Mouse (Mus musculus) MEL (cell line): Measurements from ENCODE around the gene Arrb1. TPM values are rescaled to one million over a fixed set of nuclear protein-coding genes. Genes with fewer than 3 reads are reported as not detected.

Experiments used
- DNase-seq: peaks from one replicate; pipeline ENCODE4 v3.0.0; 2011; ENCODE audit warnings: low read depth, low spot score
- H3K27ac ChIP-seq: 2 replicates; pipeline ENCODE4 v1.5.1; 2012; ENCODE audit warnings: low read depth, mild to moderate bottlenecking, control low read depth, low read length, moderate library complexity; ENCODE audit not compliant: control insufficient read depth
- H3K27me3 ChIP-seq, 2 experiments: fragments of 150-350 bp in 1 of 2; sonication (generic) in 1 of 2; 2 replicates each; pipeline ENCODE4 v1.6.1; 2012; ENCODE audit warnings: low read length in 2 of 2, mild to moderate bottlenecking in 2 of 2, improper control_type of control experiment in 1 of 2, moderate library complexity in 1 of 2; ENCODE audit not compliant: insufficient read depth in 2 of 2, control insufficient read depth in 1 of 2
- H3K36me3 ChIP-seq, 2 experiments: 2 replicates each; pipeline ENCODE4 v1.6.1; 2012 to 2014; ENCODE audit warnings: low read length in 2 of 2, improper control_type of control experiment in 1 of 2, inconsistent platforms in 1 of 2, mild to moderate bottlenecking in 1 of 2; ENCODE audit not compliant: insufficient read depth in 2 of 2, control insufficient read depth in 1 of 2
- H3K4me1 ChIP-seq, 2 experiments: fragments of 150-350 bp in 1 of 2; sonication (generic) in 1 of 2; 2 replicates each; pipeline ENCODE4 v1.6.1; 2012; ENCODE audit warnings: low read length in 2 of 2, improper control_type of control experiment in 1 of 2, mild to moderate bottlenecking in 1 of 2; ENCODE audit not compliant: insufficient read depth in 2 of 2, control insufficient read depth in 1 of 2
- H3K4me3 ChIP-seq, 2 experiments: fragments of 150-350 bp in 1 of 2; sonication (generic) in 1 of 2; 2 replicates each; pipeline ENCODE4 v1.5.1; 2012; ENCODE audit warnings: low read depth in 2 of 2, low read length in 2 of 2, mild to moderate bottlenecking in 2 of 2, moderate library complexity in 2 of 2, control low read depth in 1 of 2, improper control_type of control experiment in 1 of 2; ENCODE audit not compliant: control insufficient read depth in 1 of 2, insufficient read depth in 1 of 2
- H3K79me2 ChIP-seq: 2 replicates; pipeline ENCODE4 v1.6.1; 2012; ENCODE audit warnings: mild to moderate bottlenecking, low read length, moderate library complexity; ENCODE audit not compliant: control insufficient read depth, poor library complexity, insufficient read depth
- H3K9ac ChIP-seq: 2 replicates; pipeline ENCODE4 v1.6.1; 2012; ENCODE audit warnings: low read depth, mild to moderate bottlenecking, control low read depth, low read length, moderate library complexity; ENCODE audit not compliant: control insufficient read depth, poor library complexity, severe bottlenecking
- H3K9me3 ChIP-seq: fragments of 150-350 bp; sonication (generic); replicated peaks from 2 replicates; pipeline ENCODE4 v1.6.1; 2012; ENCODE audit warnings: mild to moderate bottlenecking, low read length, improper control_type of control experiment, moderate library complexity; ENCODE audit not compliant: insufficient read depth
- CTCF ChIP-seq, 3 experiments: IDR thresholded peaks in 2 of 3; conservative IDR thresholded peaks in 1 of 3; 2 replicates each; pipeline ENCODE4 v1.5.1; 2011 to 2012; ENCODE audit warnings: low read length in 3 of 3, low read depth in 2 of 3, mild to moderate bottlenecking in 2 of 3, improper control_type of control experiment in 1 of 3, inconsistent platforms in 1 of 3, mixed read lengths in 1 of 3, moderate library complexity in 1 of 3; ENCODE audit not compliant: control insufficient read depth in 1 of 3, insufficient read depth in 1 of 3, poor library complexity in 1 of 3, severe bottlenecking in 1 of 3
- E2F4 ChIP-seq: IDR thresholded peaks from 2 replicates; pipeline ENCODE4 v1.6.1; 2011; ENCODE audit warnings: low read depth, low read length, improper control_type of control experiment, borderline replicate concordance
- ELF1 ChIP-seq: IDR thresholded peaks from 2 replicates; pipeline ENCODE4 v1.6.1; 2014; ENCODE audit warnings: low read depth, mild to moderate bottlenecking, inconsistent platforms, low read length, improper control_type of control experiment, moderate library complexity
- EP300 ChIP-seq, 2 experiments: IDR thresholded peaks; 2 replicates each; pipeline ENCODE4 v1.6.1; 2011; ENCODE audit warnings: improper control_type of control experiment in 2 of 2, low read length in 2 of 2, low read depth in 1 of 2, mild to moderate bottlenecking in 1 of 2
- GATA1 ChIP-seq: IDR thresholded peaks from 2 replicates; pipeline ENCODE4 v1.6.1; 2011; ENCODE audit warnings: low read depth, low read length, improper control_type of control experiment
- HCFC1 ChIP-seq: IDR thresholded peaks from 2 replicates; pipeline ENCODE4 v1.6.1; 2012; ENCODE audit warnings: low read depth, mild to moderate bottlenecking, inconsistent platforms, low read length, improper control_type of control experiment, moderate library complexity
- MAFK ChIP-seq: IDR thresholded peaks from 2 replicates; pipeline ENCODE4 v1.6.1; 2011; ENCODE audit warnings: low read depth, mild to moderate bottlenecking, low read length, improper control_type of control experiment, borderline replicate concordance
- MAX ChIP-seq: IDR thresholded peaks from 2 replicates; pipeline ENCODE4 v1.6.1; 2011; ENCODE audit warnings: low read length, improper control_type of control experiment
- MAZ ChIP-seq: IDR thresholded peaks from 2 replicates; pipeline ENCODE4 v1.6.1; 2012; ENCODE audit warnings: low read depth, mild to moderate bottlenecking, inconsistent platforms, low read length, improper control_type of control experiment
- MXI1 ChIP-seq: IDR thresholded peaks from 2 replicates; pipeline ENCODE4 v1.6.1; 2011; ENCODE audit warnings: mild to moderate bottlenecking, low read depth, low read length, improper control_type of control experiment
- MYB ChIP-seq: IDR thresholded peaks from 2 replicates; pipeline ENCODE4 v1.6.1; 2011; ENCODE audit warnings: mild to moderate bottlenecking, low read depth, low read length, improper control_type of control experiment
- MYC ChIP-seq: IDR thresholded peaks from 2 replicates; pipeline ENCODE4 v1.6.1; 2011; ENCODE audit warnings: low read depth, mild to moderate bottlenecking, low read length, improper control_type of control experiment, moderate library complexity
- POLR2AphosphoS2 ChIP-seq: IDR thresholded peaks from 2 replicates; pipeline ENCODE4 v1.6.1; 2011; ENCODE audit warnings: low read length, improper control_type of control experiment
- POLR2AphosphoS5 ChIP-seq: IDR thresholded peaks from 2 replicates; pipeline ENCODE4 v1.6.1; 2012; ENCODE audit warnings: low read depth, borderline replicate concordance, mild to moderate bottlenecking, inconsistent platforms, low read length, moderate library complexity, mixed read lengths
- RCOR1 ChIP-seq: IDR thresholded peaks from 2 replicates; pipeline ENCODE4 v1.6.1; 2012; ENCODE audit warnings: low read depth, mild to moderate bottlenecking, inconsistent platforms, low read length, improper control_type of control experiment
- TAL1 ChIP-seq: IDR thresholded peaks from 2 replicates; pipeline ENCODE4 v1.6.1; 2012; ENCODE audit warnings: mild to moderate bottlenecking, inconsistent platforms, low read length, moderate library complexity, mixed read lengths
- TCF12 ChIP-seq: IDR thresholded peaks from 2 replicates; pipeline ENCODE4 v1.6.1; 2014; ENCODE audit warnings: low read depth, mild to moderate bottlenecking, inconsistent platforms, low read length, improper control_type of control experiment, moderate library complexity
- polyA plus RNA-seq, 2 experiments: library from polyadenylated mRNA; stranded (reverse) in 1 of 2; unstranded in 1 of 2; fragments of >175 nt in 1 of 2; fragments of >200 nt in 1 of 2; gene quantifications; 2 replicates each; pipeline versions ENCODE4 v1.2.1 to v1.2.4; 2012; ENCODE audit warnings: low replicate concordance in 2 of 2, low read depth in 1 of 2; ENCODE audit not compliant: insufficient read length in 2 of 2, insufficient read depth in 1 of 2, missing spikeins in 1 of 2
- total RNA-seq: library from RNA; depleted of rRNA; stranded (reverse); fragments of 300-350 nt; gene quantifications from 2 replicates; pipeline ENCODE4 v1.2.3, GENCODE M21; 2012

The Arrb1 gene
- total and polyA plus RNA-seq, 3 experiments, result 27.0 to 67.7 (median 62.7) TPM

DNA sequence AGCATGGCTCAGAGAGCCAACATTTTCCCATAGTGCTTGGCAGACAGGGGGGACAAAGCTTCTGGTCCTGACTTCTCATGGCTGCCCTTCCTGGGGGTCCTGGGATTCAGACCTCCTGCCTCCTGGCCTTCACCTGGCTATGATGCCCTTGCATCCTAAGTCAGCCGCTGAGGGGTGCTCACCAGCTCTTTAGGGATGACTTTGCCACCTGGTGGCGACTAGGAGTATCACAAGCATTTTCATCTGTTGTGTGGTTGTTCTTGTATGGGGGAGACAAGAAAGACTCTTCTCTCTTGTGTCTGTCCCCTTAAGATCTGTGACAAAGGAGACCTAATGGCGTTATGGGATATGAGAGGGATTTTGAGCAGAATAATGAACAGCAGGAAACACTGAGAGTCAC lies 54.8 kb downstream of the Arrb1 start (continued):
- TF ChIP-seq RCOR1 (no peak), ELF1 (no peak), MAFK (no peak), MXI1 (0 out of 2 replicates have a peak, but pooled peaks have one; percentile 3), POLR2AphosphoS2 (no peak), MYB (no peak), CTCF (IDR thresholded peaks at IDR 0.05 in 2 of 3, conservative IDR thresholded peaks at IDR 0.05 in 1 of 3; ENCODE audit: control insufficient read depth in 1 of 3, insufficient read depth in 1 of 3, low read depth in 2 of 3, low read length in 3 of 3, poor library complexity in 1 of 3, severe bottlenecking in 1 of 3) (peak; percentile 78 to 99 (median 94)), MYC (0 out of 2 replicates have a peak, but pooled peaks have one; percentile 23), POLR2AphosphoS5 (no peak), E2F4 (no peak), HCFC1 (no peak), MAX (no peak)
- TF ChIP-seq, all 39 proteins: peak for 12

DNA sequence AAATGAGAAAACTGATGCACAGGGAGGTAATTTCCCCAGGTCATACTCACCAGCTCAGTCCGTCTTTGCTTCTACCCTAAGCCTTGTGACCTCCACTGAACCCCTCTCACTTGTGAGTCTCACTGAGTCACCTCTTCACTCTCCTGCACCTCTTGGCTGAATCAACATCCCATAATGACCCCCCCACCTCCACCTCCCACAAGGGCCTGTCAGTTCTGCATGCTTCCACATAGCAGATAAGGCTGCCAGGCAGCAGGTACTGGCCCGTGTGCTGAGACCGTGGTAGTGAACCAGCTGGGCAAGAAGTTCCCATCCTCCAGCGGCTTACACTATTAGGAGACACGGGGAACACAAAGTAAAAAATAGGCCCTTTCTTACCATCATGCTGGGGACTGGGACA lies 55.4 kb downstream of the Arrb1 start:
- H3K9ac ChIP-seq, result no peak overlapping the region
- no peaks in the 10 kb centered on the region for H3K79me2 ChIP-seq
- no peak overlapping the region for H3K4me3 ChIP-seq
- DNase-seq, result no peak
- TF ChIP-seq MYC, result no peak
- TF ChIP-seq MXI1, result 0 out of 2 replicates have a peak, but pooled peaks have one; percentile 9
- H3K4me1 ChIP-seq, result peaks cover 32 to 50% of the 10 kb centered on the region in 2 experiments
- no peak overlapping the region for H3K27ac ChIP-seq
- H3K27me3 ChIP-seq, result no peaks in the 10 kb centered on the region
- H3K9me3 ChIP-seq, result no peaks in the 10 kb centered on the region
- peaks cover 0 to 44% of the 10 kb centered on the region in 2 experiments; a peak in 2 of 4 replicates for H3K36me3 ChIP-seq

DNA sequence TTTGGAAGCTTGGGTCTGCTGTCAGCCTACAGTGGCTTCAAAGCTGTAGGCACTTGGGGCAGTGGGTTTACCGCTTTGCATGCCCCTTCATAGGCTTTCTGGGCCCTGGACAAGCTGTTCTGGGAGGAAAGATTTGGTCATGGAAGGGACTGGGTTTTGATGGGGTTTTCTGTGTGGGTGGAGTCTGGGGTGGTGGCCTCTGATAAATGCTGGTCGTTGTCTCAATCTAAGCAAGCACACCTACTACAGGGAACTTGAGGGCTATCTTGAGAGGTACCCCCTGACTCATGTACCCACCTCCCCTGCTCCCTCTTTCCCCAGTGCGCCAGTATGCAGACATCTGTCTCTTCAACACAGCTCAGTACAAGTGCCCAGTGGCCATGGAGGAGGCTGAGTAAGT lies 57.4 kb downstream of the Arrb1 start:
- H3K27ac ChIP-seq, result peak overlapping the region; percentile 74
- H3K9me3 ChIP-seq, result no peaks in the 10 kb centered on the region
- DNase-seq, result peak; percentile 34
- H3K36me3 ChIP-seq, result peaks cover 0 to 44% of the 10 kb centered on the region in 2 experiments; a peak in 2 of 4 replicates
- H3K4me3 ChIP-seq, result no peak overlapping the region
- TF ChIP-seq MAZ, result no peak
- TF ChIP-seq MAX, result no peak
- peak; percentile 32; the same call in 1 of the 2 replicates for TF ChIP-seq TAL1
- TF ChIP-seq GATA1, result peak; percentile 35; the same call in 1 of the 2 replicates
- TF ChIP-seq RCOR1, result peak; percentile 23; the same call in 1 of the 2 replicates
- TF ChIP-seq EP300 (IDR thresholded peaks at IDR 0.05; ENCODE audit: low read depth in 1 of 2, low read length in 2 of 2), result peak; percentile 61 to 76; a peak in 3 of 4 replicates
- peak; percentile 43; the same call in 1 of the 2 replicates for TF ChIP-seq TCF12
- H3K9ac ChIP-seq, result no peak overlapping the region
- H3K27me3 ChIP-seq, result no peaks in the 10 kb centered on the region
- H3K4me1 ChIP-seq, result peaks cover 32 to 52% of the 10 kb centered on the region in 2 experiments
- no peaks in the 10 kb centered on the region for H3K79me2 ChIP-seq
